Mouse (Mus musculus) 416B (cell line): ENCODE measurements around the gene Zbed4.
A peak's percentile ranks its signal among the peaks of the same experiment; 100 is the strongest.
"Not testable (repeated sequence)": the region's sequence is repeated elsewhere in the genome, so short reads cannot be mapped to it uniquely, and the experiment has no call there.

ENCODE experiments used
- DNase-seq: peaks from one replicate; pipeline ENCODE4 v3.0.0; 2011; ENCODE audit warnings: low read depth

Zbed4 gene

GRCm38 (mm10) chr15:88810369-88810768 lies 58.9 kb downstream of the Zbed4 start:
- DNase-seq: no peak

DNA sequence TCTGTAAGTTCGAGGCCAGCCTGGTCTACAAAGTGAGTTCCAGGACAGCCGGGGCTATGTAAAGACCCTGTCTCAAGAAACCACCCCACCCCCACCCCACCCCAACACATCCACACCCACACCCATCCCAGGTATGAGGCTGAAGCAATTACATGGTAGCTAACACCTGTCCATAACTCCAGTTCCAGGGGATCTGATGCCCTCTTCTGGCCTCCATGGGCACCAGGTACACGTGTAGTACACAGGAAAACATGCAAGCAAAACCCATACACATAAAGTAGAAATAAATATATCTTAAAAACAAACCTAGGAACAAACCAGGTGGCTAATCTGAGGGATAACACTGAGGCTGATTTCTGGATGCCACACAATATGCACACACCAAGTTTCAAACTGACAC lies 61.8 kb downstream of the Zbed4 start:
- no peak for DNase-seq

DNA sequence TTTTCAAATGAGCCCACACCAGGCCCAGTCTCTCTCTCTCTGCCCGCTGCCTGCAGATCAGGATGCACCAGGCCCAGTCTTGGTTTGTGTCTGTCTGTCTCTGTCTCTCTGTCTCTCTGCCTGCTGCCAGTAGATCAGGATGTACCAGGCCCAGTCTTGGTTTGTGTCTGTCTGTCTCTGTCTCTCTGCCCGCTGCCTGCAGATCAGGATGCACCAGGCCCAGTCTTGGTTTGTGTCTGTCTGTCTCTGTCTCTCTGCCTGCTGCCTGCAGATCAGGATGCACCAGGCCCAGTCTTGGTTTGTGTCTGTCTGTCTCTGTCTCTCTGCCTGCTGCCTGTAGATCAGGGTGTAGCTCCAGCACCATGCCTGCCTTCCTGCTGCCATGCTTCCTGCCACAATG lies 62.4 kb downstream of the Zbed4 start:
- DNase-seq: not testable (repeated sequence)

GRCm38 (mm10) chr15:88814411-88815047 lies 63.1 kb downstream of the Zbed4 start:
- DNase-seq: peak; percentile 69

DNA sequence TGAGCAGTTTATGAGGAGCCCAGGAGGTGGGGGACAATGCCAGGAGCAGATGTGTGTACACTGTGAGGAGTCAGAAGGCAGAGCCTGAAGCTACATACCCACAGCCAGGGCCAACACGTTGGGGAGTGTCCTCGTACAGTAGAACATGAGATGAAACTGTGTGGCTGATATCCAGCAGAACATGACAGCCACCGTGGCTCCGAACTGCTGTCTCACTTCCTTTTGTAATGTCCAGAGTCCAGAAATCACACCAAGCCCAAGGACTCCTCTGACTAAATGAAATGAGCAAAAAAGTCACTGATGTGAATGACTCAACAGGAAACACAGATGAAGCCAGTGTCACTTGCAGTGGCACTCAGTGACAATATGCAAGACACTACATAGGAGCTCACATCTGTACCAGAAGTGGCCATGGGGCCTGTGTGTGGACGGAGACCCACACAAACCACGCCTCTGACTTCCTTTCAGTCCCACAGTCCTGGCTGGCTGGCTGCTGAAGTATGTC lies 63.8 kb downstream of the Zbed4 start:
- DNase-seq: peak; percentile 95

- peak; percentile 99 for DNase-seq
Measured at GRCm38 (mm10) chr15:88819026-88819905, 67.8 kb downstream of the Zbed4 start, which contains the start of the genes Alg12 and Creld2. Gene Alg12, minus strand, starts transcription at chr15:88819318. Gene Creld2, plus strand, starts transcription at chr15:88819646.

GRCm38 (mm10) chr15:88819906-88820303 lies 68.4 kb downstream of the Zbed4 start:
- DNase-seq: peak; percentile 11

GRCm38 (mm10) chr15:88821403-88821802 lies 69.9 kb downstream of the Zbed4 start:
- no peak for DNase-seq

GRCm38 (mm10) chr15:88822513-88822912 lies 71.1 kb downstream of the Zbed4 start:
- DNase-seq: no peak

GRCm38 (mm10) chr15:88823376-88823775 lies 71.9 kb downstream of the Zbed4 start:
- DNase-seq: no peak

- DNase-seq: no peak
Measured at GRCm38 (mm10) chr15:88827466-88827865, 76.0 kb downstream of the Zbed4 start.

DNA sequence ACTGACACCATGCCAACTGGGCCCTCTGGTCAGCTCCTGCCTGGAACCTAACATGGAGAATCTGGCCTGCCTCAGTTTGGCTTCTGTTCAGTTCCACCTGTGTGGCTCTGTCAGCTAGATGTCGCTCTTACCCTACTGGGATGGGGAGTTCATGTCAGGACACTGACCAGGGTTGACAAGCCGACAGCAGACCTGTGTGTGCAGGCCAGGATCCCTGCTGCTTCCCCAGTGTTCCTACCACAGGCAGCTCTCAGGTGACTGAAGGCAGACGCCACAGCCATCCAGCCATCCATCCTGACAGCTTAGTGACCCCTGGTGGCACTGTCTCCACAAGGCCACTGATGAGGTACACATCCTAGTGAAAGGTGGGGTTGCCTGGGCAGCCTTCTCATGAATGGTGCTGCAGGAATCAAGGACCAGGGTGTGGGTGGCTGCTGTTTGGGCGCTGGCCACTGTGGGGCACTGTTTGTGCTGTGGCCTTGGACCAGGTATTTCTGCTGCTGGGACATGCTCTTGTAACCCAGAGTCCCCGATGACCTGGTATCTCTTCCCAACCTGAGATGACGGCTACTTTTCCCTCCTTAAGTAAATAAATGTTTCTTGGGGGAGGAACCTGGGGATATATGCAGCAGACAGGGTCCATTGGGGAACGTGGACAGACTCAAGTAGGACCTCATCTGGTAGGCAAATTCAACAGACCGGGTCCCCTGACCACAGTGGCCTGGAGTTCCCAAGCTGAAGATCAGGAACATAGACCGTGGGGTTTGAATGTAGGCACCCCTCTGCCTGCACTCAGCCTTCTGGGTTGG lies 76.7 kb downstream of the Zbed4 start:
- DNase-seq: peak; percentile 62

- DNase-seq: peak; percentile 81
Measured at GRCm38 (mm10) chr15:88828800-88829705, 77.6 kb downstream of the Zbed4 start.

DNA sequence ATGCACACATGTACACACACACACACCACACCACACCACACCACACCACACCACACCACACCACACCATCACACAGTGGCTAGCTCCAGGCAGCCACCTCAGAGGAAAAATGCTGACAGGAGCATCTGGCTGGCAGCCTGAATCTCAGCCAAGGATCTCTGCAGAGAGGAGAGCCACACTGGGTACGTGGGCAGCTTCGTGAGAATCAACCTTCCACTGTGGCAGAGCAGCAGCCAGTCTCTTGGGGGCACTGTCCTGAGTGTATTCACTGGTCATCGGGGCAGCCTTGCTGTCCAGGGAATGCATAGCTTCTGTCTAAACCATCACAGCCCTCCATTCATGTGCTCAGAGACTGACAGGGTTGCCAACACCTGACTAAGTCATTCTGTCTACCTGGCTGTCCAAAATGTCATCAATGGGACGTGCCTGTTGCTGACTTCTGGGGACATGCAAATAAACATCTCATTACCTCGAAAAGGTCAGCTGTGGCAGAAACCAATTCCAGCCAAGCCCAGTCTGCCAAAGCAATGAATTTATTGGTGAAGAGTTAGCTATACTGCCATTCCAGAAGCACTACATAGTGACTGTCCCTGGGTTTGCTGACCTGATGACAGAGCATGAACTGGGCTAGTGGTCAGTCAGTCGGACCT lies 78.5 kb downstream of the Zbed4 start:
- DNase-seq: no peak

DNA sequence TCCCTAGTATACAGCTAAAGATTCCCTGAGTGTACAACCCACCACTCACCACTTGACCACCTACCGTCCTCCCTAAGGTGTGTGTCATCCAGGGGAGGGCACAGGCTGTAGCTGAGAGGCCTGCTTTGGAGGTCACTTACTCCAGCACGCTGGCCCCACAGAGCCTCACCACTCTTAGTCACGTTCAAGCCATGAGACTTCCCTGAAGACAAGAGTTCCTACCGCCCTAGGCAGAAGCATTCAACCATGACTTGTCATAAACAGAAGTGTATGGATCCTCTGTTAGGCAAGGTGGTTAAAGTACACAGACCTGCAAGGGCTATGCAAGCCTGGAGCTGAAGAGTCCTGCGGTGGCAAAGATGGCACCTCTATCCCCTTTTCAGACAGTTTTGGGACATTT lies 79.2 kb downstream of the Zbed4 start:
- DNase-seq: no peak

GRCm38 (mm10) chr15:88831482-88831881 lies 80.0 kb downstream of the Zbed4 start:
- no peak for DNase-seq

- DNase-seq: no peak
Measured at GRCm38 (mm10) chr15:88832536-88832935, 81.1 kb downstream of the Zbed4 start.
